Mouse (Mus musculus): Measurements from ENCODE around the gene Pik3ip1. TPM values are rescaled to one million over a fixed set of nuclear protein-coding genes. Genes with fewer than 3 reads are reported as not detected.
A peak's percentile ranks its signal among the peaks of the same experiment; 100 is the strongest.

Pik3ip1 gene
- polyA plus RNA-seq, 1 experiment from 2014 or later = 7.0 TPM

DNA sequence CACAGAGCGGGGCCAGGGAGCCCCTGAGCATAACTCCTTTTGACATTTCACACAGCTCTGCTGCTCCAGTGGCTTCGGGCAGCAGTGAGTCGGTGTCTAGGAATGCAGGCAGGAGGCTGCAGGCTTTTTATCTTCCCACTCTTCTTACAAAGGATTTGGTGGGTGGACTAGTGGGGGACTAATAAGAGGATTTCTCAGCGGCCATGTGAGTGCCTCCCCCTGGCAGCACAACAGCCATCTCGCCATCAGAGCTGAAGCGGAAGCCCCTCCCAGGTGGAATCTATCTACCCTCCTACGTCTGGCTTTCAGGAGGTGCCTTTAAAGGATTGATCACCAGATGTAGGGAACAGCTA, 44.1 kb downstream of the Pik3ip1 start:
- Histone ChIP-seq H3K9ac (ENCODE audit: low read depth, low read length) (peak overlapping the region; percentile 18; the same call in 1 of the 2 replicates), H3K27me3 (ENCODE audit: control insufficient read depth, insufficient read depth, low read length) (no peaks in the 10 kb centered on the region), H3K36me3 (ENCODE audit: control insufficient read depth, insufficient read depth, low read length) (no peaks in the 10 kb centered on the region), H3K9me3 (ENCODE audit: control insufficient read depth, low read length) (no peaks in the 10 kb centered on the region), H3K4me2 (replicated peaks; ENCODE audit: low read depth, low read length) (peak overlapping the region; percentile 15; the same call in 1 of the 2 replicates), H3K27ac (ENCODE audit: low read depth, low read length) (peak overlapping the region; percentile 68; the same call in 1 of the 2 replicates), H3K4me3 (ENCODE audit: low read length) (no peak overlapping the region), H3K4me1 (ENCODE audit: control insufficient read depth, insufficient read depth, low read length) (peaks cover 21% of the 10 kb centered on the region)
- 10% methylated on average over 7 of the region's 7 CpGs for WGBS
- ATAC-seq (ENCODE audit: low FRiP score, low TSS enrichment) = peak; percentile 12; the same call in 1 of the 2 replicates

DNA sequence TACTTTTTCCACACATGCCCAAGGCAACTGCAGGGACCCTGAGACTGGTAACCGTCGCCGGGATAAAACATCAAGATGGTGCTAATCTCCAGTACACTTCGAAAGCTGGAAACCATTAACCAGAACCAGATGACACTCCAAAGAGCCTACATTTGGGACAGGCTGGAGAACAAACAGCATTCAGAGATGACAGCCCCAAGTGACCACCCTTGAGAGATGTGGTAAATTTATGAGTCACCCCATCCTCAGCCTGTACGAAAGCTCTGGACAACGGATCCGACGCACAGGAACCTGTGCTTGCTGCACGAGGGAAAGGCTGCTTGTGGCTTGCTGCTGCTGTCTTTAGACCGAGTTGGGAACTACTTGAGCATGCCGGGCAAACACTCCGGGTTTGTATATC, 44.5 kb downstream of the Pik3ip1 start:
- H3K36me3 ChIP-seq (ENCODE audit: control insufficient read depth, insufficient read depth, low read length) = no peaks in the 10 kb centered on the region
- no peaks in the 10 kb centered on the region for H3K27me3 ChIP-seq (ENCODE audit: control insufficient read depth, insufficient read depth, low read length)
- whole genome bisulfite sequencing = 67% methylated on average over 12 of the region's 12 CpGs
- H3K4me1 ChIP-seq (ENCODE audit: control insufficient read depth, insufficient read depth, low read length) = peaks cover 21% of the 10 kb centered on the region
- peak overlapping the region; percentile 68 for H3K27ac ChIP-seq (ENCODE audit: low read depth, low read length)
- H3K9me3 ChIP-seq (ENCODE audit: control insufficient read depth, low read length) = no peaks in the 10 kb centered on the region
- no peak for ATAC-seq (ENCODE audit: low FRiP score, low TSS enrichment)
- peak overlapping the region; percentile 15; the same call in 1 of the 2 replicates for H3K4me2 ChIP-seq (replicated peaks; ENCODE audit: low read depth, low read length)
- H3K4me3 ChIP-seq (ENCODE audit: low read length) = no peak overlapping the region
- H3K9ac ChIP-seq (ENCODE audit: low read depth, low read length) = peak overlapping the region; percentile 18; the same call in 1 of the 2 replicates

DNA sequence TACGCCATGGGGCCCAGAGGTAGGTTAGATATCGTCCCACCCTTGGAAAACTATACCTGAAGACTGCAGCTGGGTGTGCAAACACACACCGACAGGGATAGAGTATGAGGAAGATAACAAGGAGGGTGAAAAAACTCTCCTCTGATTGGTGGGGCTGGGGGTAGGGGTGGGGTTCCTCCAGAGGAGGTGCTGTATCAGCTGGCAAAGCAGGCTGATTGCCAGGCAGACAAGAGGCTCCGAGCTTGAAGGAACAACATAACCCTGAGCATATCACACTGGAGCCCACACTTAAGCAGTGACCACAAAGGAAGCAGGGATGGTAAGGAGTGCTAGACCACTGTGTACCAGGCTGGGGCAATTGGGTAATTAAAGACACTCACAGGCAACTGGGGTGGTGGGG, 49.2 kb downstream of the Pik3ip1 start:
- Histone ChIP-seq H3K4me2 (replicated peaks; ENCODE audit: low read depth, low read length) (no peak overlapping the region), H3K4me1 (ENCODE audit: control insufficient read depth, insufficient read depth, low read length) (peaks cover 6% of the 10 kb centered on the region), H3K9me3 (ENCODE audit: control insufficient read depth, low read length) (no peaks in the 10 kb centered on the region), H3K36me3 (ENCODE audit: control insufficient read depth, insufficient read depth, low read length) (peaks cover 2% of the 10 kb centered on the region; the same call in 1 of the 2 replicates), H3K4me3 (ENCODE audit: low read length) (no peak overlapping the region), H3K27me3 (ENCODE audit: control insufficient read depth, insufficient read depth, low read length) (no peaks in the 10 kb centered on the region), H3K9ac (ENCODE audit: low read depth, low read length) (no peak overlapping the region), H3K27ac (ENCODE audit: low read depth, low read length) (no peak overlapping the region)
- 84% methylated on average over 4 of the region's 4 CpGs for WGBS
- ATAC-seq (ENCODE audit: low FRiP score, low TSS enrichment) = no peak

DNA sequence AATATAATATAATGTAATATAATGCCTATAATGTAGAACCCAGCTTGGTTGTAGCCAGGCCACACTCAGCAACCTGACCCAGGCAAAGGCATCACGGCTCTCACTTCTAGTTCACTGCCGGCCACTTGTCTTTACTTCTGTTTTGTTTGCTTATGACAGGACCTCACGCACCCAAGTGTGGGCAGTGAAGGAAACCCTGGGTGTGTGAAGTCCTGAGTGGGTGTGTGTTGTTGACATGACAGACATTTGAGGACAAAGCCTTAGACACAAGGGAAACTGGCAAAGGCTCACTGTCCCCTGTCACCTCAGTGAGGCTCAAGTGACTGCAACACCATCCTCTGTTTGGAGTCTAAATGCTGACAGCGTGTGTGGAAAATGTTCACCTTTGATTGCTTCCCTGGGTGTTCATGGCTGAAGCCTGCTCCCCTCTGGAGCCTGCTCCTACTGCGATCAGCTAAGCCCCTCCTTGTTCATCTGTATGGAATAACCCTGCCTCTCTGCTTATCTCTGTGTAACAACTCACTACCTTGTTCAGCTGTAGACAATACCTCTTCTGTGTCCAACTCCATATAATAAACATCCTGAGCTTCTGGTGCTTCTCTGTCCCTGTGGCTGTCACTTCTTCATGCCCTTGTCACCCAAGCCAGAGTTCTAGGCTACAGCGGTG, 51.1 kb downstream of the Pik3ip1 start:
- no peak overlapping the region for H3K27ac ChIP-seq (ENCODE audit: low read depth, low read length)
- H3K4me2 ChIP-seq (replicated peaks; ENCODE audit: low read depth, low read length) = no peak overlapping the region
- 93% methylated on average over 6 of the region's 6 CpGs for WGBS
- peaks cover 6% of the 10 kb centered on the region; the same call in 1 of the 2 replicates for H3K36me3 ChIP-seq (ENCODE audit: control insufficient read depth, insufficient read depth, low read length)
- H3K4me3 ChIP-seq (ENCODE audit: low read length) = no peak overlapping the region
- no peaks in the 10 kb centered on the region for H3K9me3 ChIP-seq (ENCODE audit: control insufficient read depth, low read length)
- H3K9ac ChIP-seq (ENCODE audit: low read depth, low read length) = no peak overlapping the region
- no peaks in the 10 kb centered on the region for H3K27me3 ChIP-seq (ENCODE audit: control insufficient read depth, insufficient read depth, low read length)
- no peak for ATAC-seq (ENCODE audit: low FRiP score, low TSS enrichment)
- no peaks in the 10 kb centered on the region for H3K4me1 ChIP-seq (ENCODE audit: control insufficient read depth, insufficient read depth, low read length)

DNA sequence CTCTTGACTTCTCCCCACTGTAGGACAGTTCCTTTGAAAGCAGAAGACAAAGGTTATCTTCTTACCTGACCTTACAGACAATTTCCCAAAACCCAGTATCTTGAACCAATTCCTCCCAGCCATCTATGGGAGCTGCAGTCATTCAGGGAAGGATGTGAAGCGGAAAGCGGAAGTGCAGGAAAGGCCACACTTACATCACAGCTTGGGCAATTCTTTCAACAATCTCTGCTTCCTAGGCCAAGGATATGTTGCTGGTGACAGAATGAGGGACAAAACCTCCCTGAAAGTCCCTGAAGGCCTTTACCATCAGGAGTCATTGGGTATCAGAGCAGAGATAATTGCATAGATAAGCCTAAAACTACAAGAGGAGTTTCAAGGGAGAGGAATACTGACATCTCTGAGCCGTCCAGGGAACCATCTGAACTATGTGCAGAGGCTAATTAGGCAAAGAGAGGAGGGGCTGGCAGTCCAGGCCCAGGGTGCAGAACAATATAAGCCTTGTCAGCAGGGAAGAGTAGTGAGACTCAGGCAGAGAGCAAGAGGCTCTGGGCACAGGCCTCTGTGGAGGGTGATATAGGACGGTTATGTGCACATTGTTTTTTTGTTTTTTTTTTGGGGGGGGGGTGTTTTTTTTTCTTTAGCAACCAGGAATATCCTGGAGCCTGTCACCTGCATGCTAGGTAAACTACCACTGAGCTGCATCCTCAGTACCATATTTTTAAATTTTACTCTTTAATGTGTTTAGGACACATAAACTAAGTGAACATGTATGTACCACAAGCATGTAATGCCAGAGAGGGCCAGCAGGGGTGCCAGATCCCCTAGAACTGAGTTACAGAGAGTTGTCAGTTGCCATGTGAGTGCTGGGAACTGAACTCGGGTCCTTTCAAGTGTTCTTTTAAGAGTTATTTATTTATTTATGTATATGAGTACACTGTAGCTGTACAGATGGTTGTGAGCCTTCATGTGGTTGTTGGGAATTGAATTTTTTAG, 52.7 kb downstream of the Pik3ip1 start:
- 88% methylated on average over 5 of the region's 5 CpGs for WGBS
- Histone ChIP-seq H3K27me3 (ENCODE audit: control insufficient read depth, insufficient read depth, low read length) (no peaks in the 10 kb centered on the region), H3K4me1 (ENCODE audit: control insufficient read depth, insufficient read depth, low read length) (no peaks in the 10 kb centered on the region)

DNA sequence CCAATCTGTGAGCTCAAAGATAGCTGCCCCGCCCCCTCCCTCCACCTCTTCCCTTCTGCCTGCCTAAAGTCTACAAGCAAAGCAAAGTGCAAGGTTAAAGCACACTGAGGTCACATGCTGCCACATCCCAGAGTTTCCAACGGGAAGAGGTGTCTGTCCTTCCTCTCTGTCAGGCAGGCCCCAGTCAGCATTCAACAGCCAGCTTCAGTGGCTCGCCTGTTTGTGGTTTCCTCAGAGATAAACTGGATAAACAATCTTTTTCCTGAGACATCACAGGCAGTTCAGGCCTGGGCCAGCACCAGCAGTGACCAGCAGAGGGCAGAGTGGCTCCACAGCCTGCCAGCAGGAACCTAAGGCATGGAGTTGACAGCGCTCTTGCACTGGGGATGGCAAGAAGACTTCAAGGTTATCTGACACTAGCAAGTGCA, 56.8 kb downstream of the Pik3ip1 start:
- Histone ChIP-seq H3K27me3 (ENCODE audit: control insufficient read depth, insufficient read depth, low read length) (no peaks in the 10 kb centered on the region), H3K36me3 (ENCODE audit: control insufficient read depth, insufficient read depth, low read length) (peaks cover 11% of the 10 kb centered on the region; the same call in 1 of the 2 replicates), H3K4me1 (ENCODE audit: control insufficient read depth, insufficient read depth, low read length) (no peaks in the 10 kb centered on the region), H3K9ac (ENCODE audit: low read depth, low read length) (no peak overlapping the region), H3K4me3 (ENCODE audit: low read length) (no peak overlapping the region), H3K9me3 (ENCODE audit: control insufficient read depth, low read length) (no peaks in the 10 kb centered on the region), H3K27ac (ENCODE audit: low read depth, low read length) (no peak overlapping the region), H3K4me2 (replicated peaks; ENCODE audit: low read depth, low read length) (no peak overlapping the region)
- WGBS = 35% methylated on average over 4 of the region's 4 CpGs
- peak; percentile 83 for ATAC-seq (ENCODE audit: low FRiP score, low TSS enrichment)

More for the DNA sequence above, 52.7 kb downstream of the Pik3ip1 start:
- peaks cover 8% of the 10 kb centered on the region; the same call in 1 of the 2 replicates for H3K36me3 ChIP-seq (ENCODE audit: control insufficient read depth, insufficient read depth, low read length)
- H3K9me3 ChIP-seq (ENCODE audit: control insufficient read depth, low read length) = no peaks in the 10 kb centered on the region
- H3K27ac ChIP-seq (ENCODE audit: low read depth, low read length) = no peak overlapping the region
- H3K4me3 ChIP-seq (ENCODE audit: low read length) = no peak overlapping the region
- H3K9ac ChIP-seq (ENCODE audit: low read depth, low read length) = no peak overlapping the region
- no peak overlapping the region for H3K4me2 ChIP-seq (replicated peaks; ENCODE audit: low read depth, low read length)
- ATAC-seq (ENCODE audit: low FRiP score, low TSS enrichment) = no peak

DNA sequence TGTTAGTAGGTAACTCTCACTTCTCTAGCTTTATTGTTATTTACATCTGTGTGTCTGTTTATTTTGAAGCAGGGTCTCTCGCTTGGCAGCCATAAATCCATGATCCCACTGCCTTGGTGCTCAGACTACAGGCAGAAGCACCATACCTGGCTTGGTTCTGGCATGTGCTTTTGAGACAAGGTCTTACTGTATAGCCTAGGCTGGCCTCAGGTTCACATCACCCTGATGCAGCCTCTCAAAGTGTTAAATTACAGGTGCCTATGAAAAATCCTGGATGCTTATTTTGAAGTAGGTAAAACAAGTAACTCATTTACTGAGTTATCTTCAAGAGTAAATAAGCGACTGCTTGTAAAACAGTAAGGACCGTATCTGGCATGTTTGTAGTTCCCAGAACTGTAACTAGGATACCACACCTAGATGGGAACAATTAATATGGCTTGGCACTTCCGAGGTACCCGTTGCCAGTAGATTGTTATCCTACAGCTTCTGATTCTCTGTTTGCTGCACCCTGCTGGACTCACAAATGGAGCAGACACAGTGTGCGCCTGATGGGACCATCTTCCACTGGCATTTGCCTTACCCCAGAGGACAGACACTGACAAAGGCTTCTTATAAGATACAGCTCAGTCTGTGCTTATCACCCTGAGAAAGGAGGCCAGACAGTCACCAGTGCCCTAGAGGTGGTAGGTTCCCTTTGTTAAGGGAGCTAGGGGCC, 57.4 kb downstream of the Pik3ip1 start:
- no peaks in the 10 kb centered on the region for H3K27me3 ChIP-seq (ENCODE audit: control insufficient read depth, insufficient read depth, low read length)
- H3K4me1 ChIP-seq (ENCODE audit: control insufficient read depth, insufficient read depth, low read length) = no peaks in the 10 kb centered on the region
- no peak overlapping the region for H3K4me3 ChIP-seq (ENCODE audit: low read length)
- no peaks in the 10 kb centered on the region for H3K9me3 ChIP-seq (ENCODE audit: control insufficient read depth, low read length)
- 88% methylated on average over 6 of the region's 6 CpGs for WGBS
- no peak for ATAC-seq (ENCODE audit: low FRiP score, low TSS enrichment)
- H3K36me3 ChIP-seq (ENCODE audit: control insufficient read depth, insufficient read depth, low read length) = peaks cover 15% of the 10 kb centered on the region; the same call in 1 of the 2 replicates
- H3K9ac ChIP-seq (ENCODE audit: low read depth, low read length) = no peak overlapping the region
- H3K27ac ChIP-seq (ENCODE audit: low read depth, low read length) = no peak overlapping the region
- no peak overlapping the region for H3K4me2 ChIP-seq (replicated peaks; ENCODE audit: low read depth, low read length)

DNA sequence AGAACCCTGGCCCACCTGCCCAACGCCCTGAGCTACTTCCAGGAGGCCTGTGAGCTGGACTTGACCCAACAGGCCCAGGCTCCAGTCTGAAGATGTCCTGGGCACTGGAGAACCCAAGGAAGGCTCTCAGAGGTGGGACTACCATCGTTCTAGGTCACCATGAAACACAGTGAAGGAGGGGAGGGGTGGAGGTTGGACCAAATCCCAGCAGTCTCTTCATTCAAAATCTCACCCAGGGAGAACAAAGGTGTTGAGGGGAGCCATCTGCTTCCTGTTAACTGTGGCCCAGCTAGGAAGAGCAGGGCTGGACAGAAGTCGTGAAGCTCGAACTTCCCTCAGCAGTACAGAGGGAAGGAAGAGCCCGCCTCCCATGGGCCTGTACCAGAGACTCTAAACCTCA, 59.8 kb downstream of the Pik3ip1 start:
- Histone ChIP-seq H3K27me3 (ENCODE audit: control insufficient read depth, insufficient read depth, low read length) (no peaks in the 10 kb centered on the region), H3K4me1 (ENCODE audit: control insufficient read depth, insufficient read depth, low read length) (no peaks in the 10 kb centered on the region), H3K9me3 (ENCODE audit: control insufficient read depth, low read length) (no peaks in the 10 kb centered on the region), H3K27ac (ENCODE audit: low read depth, low read length) (no peak overlapping the region), H3K4me2 (replicated peaks; ENCODE audit: low read depth, low read length) (no peak overlapping the region), H3K36me3 (ENCODE audit: control insufficient read depth, insufficient read depth, low read length) (peaks cover 12% of the 10 kb centered on the region; the same call in 1 of the 2 replicates), H3K4me3 (ENCODE audit: low read length) (no peak overlapping the region), H3K9ac (ENCODE audit: low read depth, low read length) (no peak overlapping the region)
- no peak for ATAC-seq (ENCODE audit: low FRiP score, low TSS enrichment)
- WGBS = 86% methylated on average over 5 of the region's 5 CpGs
